Mouse (Mus musculus): ENCODE measurements around the gene Phactr2. TPM values are rescaled to one million over a fixed set of nuclear protein-coding genes. Genes with fewer than 3 reads are reported as not detected.
"Not testable (repeated sequence)": the region's sequence is repeated elsewhere in the genome, so short reads cannot be mapped to it uniquely, and the experiment has no call there.

The Phactr2 gene
- polyA plus RNA-seq, 1 experiment from 2014 or later: 41.5 TPM

DNA sequence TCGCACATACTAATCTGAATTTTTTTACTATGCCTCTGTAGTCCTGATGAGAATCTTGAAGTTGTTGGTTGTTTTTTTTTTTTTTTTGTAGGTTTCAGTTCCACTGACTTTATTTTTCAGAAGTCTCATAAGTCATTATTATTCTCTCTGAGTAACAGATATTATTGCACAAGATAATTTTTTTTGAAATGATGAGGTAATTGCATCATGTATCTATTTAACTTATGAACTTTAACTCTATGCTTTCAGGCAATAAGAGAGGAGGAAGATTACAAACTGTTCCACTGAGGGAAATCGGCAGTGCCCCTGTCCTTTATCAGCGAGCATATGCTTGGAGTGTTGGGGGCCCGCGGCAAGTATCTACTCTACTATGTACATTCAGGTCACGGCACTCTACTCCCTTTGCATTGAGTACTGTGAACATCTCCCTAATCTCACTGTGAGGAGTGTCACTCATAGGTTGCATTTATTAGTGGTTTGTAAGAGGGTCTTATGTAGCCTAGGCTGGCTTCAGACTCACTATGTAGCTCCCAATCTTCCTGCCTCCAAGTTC lies 272.4 kb downstream of the Phactr2 start:
- Histone ChIP-seq H3K4me1 (ENCODE audit: control insufficient read depth, insufficient read depth, low read length) (no peaks in the 10 kb centered on the region), H3K4me3 (ENCODE audit: low read length) (no peak overlapping the region), H3K27ac (ENCODE audit: low read depth, low read length) (no peak overlapping the region), H3K4me2 (replicated peaks; ENCODE audit: low read depth, low read length) (no peak overlapping the region), H3K9ac (ENCODE audit: low read depth, low read length) (no peak overlapping the region), H3K27me3 (ENCODE audit: control insufficient read depth, insufficient read depth, low read length) (no peaks in the 10 kb centered on the region), H3K9me3 (ENCODE audit: control insufficient read depth, low read length) (no peaks in the 10 kb centered on the region), H3K36me3 (ENCODE audit: control insufficient read depth, insufficient read depth, low read length) (no peaks in the 10 kb centered on the region)
- 93% methylated on average over 6 of the region's 6 CpGs for WGBS
- ATAC-seq (ENCODE audit: low FRiP score, low TSS enrichment): no peak

DNA sequence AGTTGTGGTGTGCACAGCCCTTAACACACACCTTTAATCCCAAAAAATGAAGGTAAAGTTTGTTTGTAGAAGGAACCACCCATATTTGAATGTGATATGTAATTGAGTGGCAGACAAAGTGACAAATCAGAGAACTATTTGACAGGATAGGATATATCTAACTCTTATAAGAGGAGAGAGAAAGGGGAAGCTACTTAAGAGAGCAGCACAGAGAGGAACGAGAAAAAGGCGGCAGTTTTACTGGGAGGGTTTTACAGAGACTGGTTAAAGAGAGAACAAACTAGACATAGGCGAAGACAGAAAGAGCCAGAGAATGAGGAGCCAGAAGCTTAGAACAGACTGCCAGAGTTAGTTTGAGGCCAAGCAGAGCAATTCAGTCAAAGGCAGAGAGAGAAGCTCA lies 273.4 kb downstream of the Phactr2 start:
- Histone ChIP-seq H3K4me2 (replicated peaks; ENCODE audit: low read depth, low read length) (no peak overlapping the region), H3K9me3 (ENCODE audit: control insufficient read depth, low read length) (no peaks in the 10 kb centered on the region), H3K4me3 (ENCODE audit: low read length) (no peak overlapping the region), H3K27me3 (ENCODE audit: control insufficient read depth, insufficient read depth, low read length) (no peaks in the 10 kb centered on the region), H3K9ac (ENCODE audit: low read depth, low read length) (no peak overlapping the region), H3K27ac (ENCODE audit: low read depth, low read length) (no peak overlapping the region), H3K36me3 (ENCODE audit: control insufficient read depth, insufficient read depth, low read length) (no peaks in the 10 kb centered on the region), H3K4me1 (ENCODE audit: control insufficient read depth, insufficient read depth, low read length) (no peaks in the 10 kb centered on the region)
- 90% methylated on average over 3 of the region's 3 CpGs for WGBS
- no peak for ATAC-seq (ENCODE audit: low FRiP score, low TSS enrichment)

DNA sequence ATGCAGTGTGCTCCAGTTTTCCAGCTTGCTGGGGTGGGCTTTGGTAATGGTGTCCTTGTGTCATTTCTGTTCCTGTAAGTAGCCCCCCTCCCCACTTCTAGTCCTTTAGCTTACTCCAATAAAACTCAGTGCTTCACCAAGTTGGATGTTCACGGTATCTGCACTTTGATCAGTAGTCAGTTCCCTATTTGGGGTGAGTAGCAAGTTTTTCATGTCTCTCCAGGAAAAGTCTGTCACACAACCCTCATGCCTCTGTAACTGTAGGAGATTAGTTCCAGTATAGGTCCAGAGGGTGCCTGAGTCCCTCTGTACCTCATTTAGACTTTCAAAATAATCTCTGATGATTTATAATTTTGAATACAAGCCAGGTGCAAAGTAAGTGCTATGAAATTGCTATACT lies 275.0 kb downstream of the Phactr2 start:
- Histone ChIP-seq H3K9ac (ENCODE audit: low read depth, low read length) (no peak overlapping the region), H3K27me3 (ENCODE audit: control insufficient read depth, insufficient read depth, low read length) (no peaks in the 10 kb centered on the region), H3K4me3 (ENCODE audit: low read length) (no peak overlapping the region), H3K4me2 (replicated peaks; ENCODE audit: low read depth, low read length) (no peak overlapping the region), H3K36me3 (ENCODE audit: control insufficient read depth, insufficient read depth, low read length) (no peaks in the 10 kb centered on the region), H3K9me3 (ENCODE audit: control insufficient read depth, low read length) (no peaks in the 10 kb centered on the region), H3K4me1 (ENCODE audit: control insufficient read depth, insufficient read depth, low read length) (no peaks in the 10 kb centered on the region), H3K27ac (ENCODE audit: low read depth, low read length) (peak overlapping the region; percentile 42; the same call in 1 of the 2 replicates)
- 86% methylated on average over 1 of the region's 1 CpGs for WGBS
- no peak for ATAC-seq (ENCODE audit: low FRiP score, low TSS enrichment)

DNA sequence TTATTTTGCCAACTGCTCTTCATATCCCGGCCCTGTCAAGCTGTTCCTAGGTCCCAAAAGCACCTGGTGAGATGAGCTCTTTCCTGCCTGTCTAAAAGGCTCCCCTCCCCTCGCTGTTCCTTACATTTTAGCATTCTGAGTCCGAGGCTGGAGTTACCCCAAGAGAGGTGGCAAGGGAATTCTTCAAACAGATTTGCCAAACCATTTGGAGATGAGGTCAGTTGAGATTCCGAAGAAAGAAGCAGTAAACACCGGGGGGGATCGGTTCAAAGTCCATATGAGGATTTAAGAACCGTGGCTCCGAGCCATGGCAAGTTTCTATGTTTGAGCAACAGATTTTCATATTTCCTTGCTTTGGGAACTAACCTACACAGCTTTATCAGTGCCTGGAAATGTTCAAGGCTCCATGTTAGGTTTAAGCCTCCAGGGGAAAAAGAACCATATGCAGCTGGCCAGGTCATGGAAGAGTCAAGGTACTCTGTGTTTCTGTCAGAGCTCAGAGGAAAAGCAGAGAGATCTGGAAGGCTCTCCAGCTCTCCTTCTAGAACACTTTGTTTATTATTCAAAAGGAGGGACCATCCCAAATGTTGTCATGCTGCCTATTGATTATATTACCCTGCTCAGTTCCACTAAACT lies 277.2 kb downstream of the Phactr2 start:
- Histone ChIP-seq H3K9ac (ENCODE audit: low read depth, low read length) (no peak overlapping the region), H3K36me3 (ENCODE audit: control insufficient read depth, insufficient read depth, low read length) (no peaks in the 10 kb centered on the region), H3K4me1 (ENCODE audit: control insufficient read depth, insufficient read depth, low read length) (peaks cover 5% of the 10 kb centered on the region; the same call in 1 of the 2 replicates), H3K4me3 (ENCODE audit: low read length) (no peak overlapping the region), H3K27me3 (ENCODE audit: control insufficient read depth, insufficient read depth, low read length) (no peaks in the 10 kb centered on the region), H3K27ac (ENCODE audit: low read depth, low read length) (no peak overlapping the region), H3K9me3 (ENCODE audit: control insufficient read depth, low read length) (no peaks in the 10 kb centered on the region), H3K4me2 (replicated peaks; ENCODE audit: low read depth, low read length) (no peak overlapping the region)
- no peak for ATAC-seq (ENCODE audit: low FRiP score, low TSS enrichment)
- 76% methylated on average over 8 of the region's 8 CpGs for WGBS

DNA sequence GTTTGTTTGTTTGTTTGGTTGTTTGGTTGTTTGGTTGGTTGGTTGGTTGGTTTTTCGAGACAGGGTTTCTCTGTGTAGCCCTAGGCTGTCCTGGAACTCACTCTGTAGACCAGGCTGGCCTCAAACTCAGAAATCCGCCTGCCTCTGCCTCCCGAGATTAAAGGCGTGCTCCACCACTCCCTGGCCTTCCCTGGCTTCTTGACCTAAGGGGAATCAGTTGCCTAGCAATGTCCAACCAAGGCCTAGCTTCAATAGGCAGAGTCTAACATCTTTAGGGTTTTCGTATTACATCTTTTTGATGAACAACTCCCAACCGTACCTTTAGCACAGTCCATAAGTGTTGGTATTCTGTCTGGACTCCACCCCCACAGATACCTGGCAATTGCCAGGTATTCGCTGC lies 280.7 kb downstream of the Phactr2 start:
- not testable (repeated sequence) for H3K27me3 ChIP-seq (ENCODE audit: control insufficient read depth, insufficient read depth, low read length); H3K4me1 ChIP-seq (ENCODE audit: control insufficient read depth, insufficient read depth, low read length); H3K9me3 ChIP-seq (ENCODE audit: control insufficient read depth, low read length); H3K9ac ChIP-seq (ENCODE audit: low read depth, low read length); H3K27ac ChIP-seq (ENCODE audit: low read depth, low read length); ATAC-seq (ENCODE audit: low FRiP score, low TSS enrichment)
- peak overlapping the region; percentile 88; the same call in 1 of the 2 replicates for H3K4me3 ChIP-seq (ENCODE audit: low read length)
- H3K36me3 ChIP-seq (ENCODE audit: control insufficient read depth, insufficient read depth, low read length): peaks cover 12% of the 10 kb centered on the region
- WGBS: 87% methylated on average over 7 of the region's 7 CpGs
- H3K4me2 ChIP-seq (replicated peaks; ENCODE audit: low read depth, low read length): peak overlapping the region; percentile 70

DNA sequence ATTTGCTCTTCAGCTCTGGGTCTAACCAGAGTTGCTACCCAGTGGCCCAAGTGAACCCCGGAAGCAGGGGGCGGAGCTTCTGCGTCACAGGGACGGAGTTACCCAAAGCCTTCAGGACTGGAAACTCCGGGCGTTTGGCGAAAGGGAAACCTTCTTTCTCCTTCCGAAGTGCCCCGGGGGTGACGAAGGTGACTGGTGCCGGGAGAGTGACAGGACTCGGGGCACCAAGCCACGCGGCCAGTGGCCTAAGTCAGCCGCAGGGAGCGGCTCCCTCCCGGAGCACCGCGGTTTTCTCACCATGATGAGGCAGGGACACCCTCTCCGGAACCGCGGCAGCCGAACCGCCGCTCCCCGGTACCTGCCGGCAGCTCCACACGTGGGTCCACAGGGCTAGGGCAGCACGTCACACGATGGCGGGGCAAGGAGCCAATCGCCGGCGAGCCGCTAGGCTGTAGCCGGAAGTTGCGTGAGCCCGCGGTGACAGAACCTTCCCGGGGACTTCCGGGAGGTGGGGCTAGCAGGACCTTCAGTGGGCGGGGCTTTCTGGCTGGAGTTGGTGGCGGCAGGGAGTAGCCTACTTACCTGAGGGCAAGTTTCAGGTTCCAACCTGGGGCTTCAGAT lies 281.4 kb downstream of the Phactr2 start, which contains the start of gene Ltv1:
TSS of gene Ltv1 (minus strand) at position 438 of the 621 bp plus-strand sequence.
- peak; percentile 99 for ATAC-seq (ENCODE audit: low FRiP score, low TSS enrichment)
- no peaks in the 10 kb centered on the region for H3K27me3 ChIP-seq (ENCODE audit: control insufficient read depth, insufficient read depth, low read length)
- under 1% methylated on average over 40 of the region's 43 CpGs for WGBS
- H3K4me3 ChIP-seq (ENCODE audit: low read length): peak within 1 kb of the TSS; percentile 88
- H3K4me1 ChIP-seq (ENCODE audit: control insufficient read depth, insufficient read depth, low read length): peaks cover 7% of the 10 kb centered on the region; the same call in 1 of the 2 replicates
- peak within 1 kb of the TSS; percentile 70 for H3K4me2 ChIP-seq (replicated peaks; ENCODE audit: low read depth, low read length)
- peak within 1 kb of the TSS; percentile 80 for H3K9ac ChIP-seq (ENCODE audit: low read depth, low read length)
- H3K9me3 ChIP-seq (ENCODE audit: control insufficient read depth, low read length): no peaks in the 10 kb centered on the region
- peaks cover 14% of the 10 kb centered on the region for H3K36me3 ChIP-seq (ENCODE audit: control insufficient read depth, insufficient read depth, low read length)
- H3K27ac ChIP-seq (ENCODE audit: low read depth, low read length): peak within 1 kb of the TSS; percentile 71

DNA sequence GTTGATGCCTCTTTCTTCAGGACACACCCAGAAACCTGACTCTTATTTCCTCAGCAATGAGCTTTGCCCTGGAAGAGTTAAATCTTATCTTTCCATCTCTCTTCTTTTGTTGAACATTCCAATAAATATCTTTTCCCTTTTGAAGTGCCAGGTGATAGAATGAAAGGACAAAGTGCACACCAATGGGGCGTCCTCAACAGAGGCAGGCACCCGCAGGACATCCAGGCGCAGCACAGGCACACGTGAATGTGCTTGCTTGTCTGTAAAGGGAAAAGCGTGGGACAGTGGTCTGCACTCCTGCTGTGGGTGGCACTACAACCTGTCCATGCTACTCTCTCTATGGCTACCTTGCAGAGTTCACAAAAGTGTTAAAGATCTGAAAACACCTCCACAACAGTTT lies 284.3 kb downstream of the Phactr2 start:
- Histone ChIP-seq H3K9ac (ENCODE audit: low read depth, low read length) (no peak overlapping the region), H3K36me3 (ENCODE audit: control insufficient read depth, insufficient read depth, low read length) (peaks cover 31% of the 10 kb centered on the region), H3K4me1 (ENCODE audit: control insufficient read depth, insufficient read depth, low read length) (peaks cover 7% of the 10 kb centered on the region; the same call in 1 of the 2 replicates), H3K4me3 (ENCODE audit: low read length) (no peak overlapping the region), H3K27me3 (ENCODE audit: control insufficient read depth, insufficient read depth, low read length) (no peaks in the 10 kb centered on the region), H3K27ac (ENCODE audit: low read depth, low read length) (no peak overlapping the region), H3K4me2 (replicated peaks; ENCODE audit: low read depth, low read length) (no peak overlapping the region), H3K9me3 (ENCODE audit: control insufficient read depth, low read length) (no peaks in the 10 kb centered on the region)
- 68% methylated on average over 5 of the region's 5 CpGs for WGBS
- no peak for ATAC-seq (ENCODE audit: low FRiP score, low TSS enrichment)

DNA sequence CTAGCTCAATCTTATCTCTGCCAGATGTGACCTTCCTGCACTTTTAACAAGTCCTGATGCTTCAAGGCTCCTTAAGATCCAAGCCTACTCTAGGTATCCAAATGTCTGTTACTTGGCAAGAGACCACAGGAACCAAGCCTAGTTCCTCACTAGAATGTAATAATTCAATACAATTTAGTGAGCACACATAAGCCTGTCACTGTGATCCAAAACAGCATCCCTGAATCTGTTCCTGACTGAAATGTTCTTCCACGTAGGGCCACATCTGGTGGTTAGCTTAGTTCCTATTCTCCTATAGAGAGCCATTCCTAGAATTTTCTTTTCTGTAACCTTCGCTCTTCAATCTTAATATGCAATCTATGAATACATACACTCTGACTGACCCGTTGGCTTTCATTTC lies 287.5 kb downstream of the Phactr2 start:
- ATAC-seq (ENCODE audit: low FRiP score, low TSS enrichment): no peak
- no peaks in the 10 kb centered on the region; the same call in 1 of the 2 replicates for H3K4me1 ChIP-seq (ENCODE audit: control insufficient read depth, insufficient read depth, low read length)
- no peak overlapping the region for H3K27ac ChIP-seq (ENCODE audit: low read depth, low read length)
- no peak overlapping the region for H3K4me3 ChIP-seq (ENCODE audit: low read length)
- H3K9ac ChIP-seq (ENCODE audit: low read depth, low read length): no peak overlapping the region
- WGBS: 83% methylated on average over 3 of the region's 3 CpGs
- H3K4me2 ChIP-seq (replicated peaks; ENCODE audit: low read depth, low read length): no peak overlapping the region
- H3K36me3 ChIP-seq (ENCODE audit: control insufficient read depth, insufficient read depth, low read length): peaks cover 54% of the 10 kb centered on the region
- H3K27me3 ChIP-seq (ENCODE audit: control insufficient read depth, insufficient read depth, low read length): no peaks in the 10 kb centered on the region
- no peaks in the 10 kb centered on the region for H3K9me3 ChIP-seq (ENCODE audit: control insufficient read depth, low read length)

DNA sequence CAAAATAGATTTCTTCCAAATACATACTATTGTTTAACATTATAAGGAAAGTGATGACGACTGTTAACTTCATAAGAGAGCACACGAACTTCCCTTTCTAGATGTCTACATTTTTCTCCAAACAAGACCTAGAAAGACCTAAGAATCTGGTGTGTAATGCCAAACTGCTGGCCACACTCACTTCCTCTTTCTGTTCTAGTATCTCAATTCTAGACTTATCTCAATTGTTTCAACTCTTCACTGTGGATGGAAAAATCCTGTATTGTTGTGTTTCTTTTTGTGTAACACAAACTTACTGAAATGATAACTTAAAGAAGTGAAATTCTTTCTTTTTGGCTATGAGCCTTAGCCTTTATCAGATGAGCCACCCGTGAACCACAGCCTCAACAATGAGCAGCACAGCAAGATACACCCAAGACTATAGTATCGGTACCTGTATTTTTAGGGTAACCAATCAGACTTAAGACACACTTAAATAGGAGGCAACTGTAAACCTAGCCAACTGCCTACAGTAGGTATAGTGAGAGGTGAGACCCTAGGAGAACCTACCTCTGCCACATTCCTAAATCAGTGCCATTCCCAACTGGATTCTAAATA lies 289.9 kb downstream of the Phactr2 start:
- no peak overlapping the region for H3K4me2 ChIP-seq (replicated peaks; ENCODE audit: low read depth, low read length)
- H3K4me3 ChIP-seq (ENCODE audit: low read length): no peak overlapping the region
- no peaks in the 10 kb centered on the region for H3K4me1 ChIP-seq (ENCODE audit: control insufficient read depth, insufficient read depth, low read length)
- H3K9me3 ChIP-seq (ENCODE audit: control insufficient read depth, low read length): no peaks in the 10 kb centered on the region
- peaks cover 67% of the 10 kb centered on the region for H3K36me3 ChIP-seq (ENCODE audit: control insufficient read depth, insufficient read depth, low read length)
- H3K9ac ChIP-seq (ENCODE audit: low read depth, low read length): no peak overlapping the region
- 95% methylated on average over 4 of the region's 4 CpGs for WGBS
- no peaks in the 10 kb centered on the region for H3K27me3 ChIP-seq (ENCODE audit: control insufficient read depth, insufficient read depth, low read length)
- no peak for ATAC-seq (ENCODE audit: low FRiP score, low TSS enrichment)
- no peak overlapping the region for H3K27ac ChIP-seq (ENCODE audit: low read depth, low read length)

Measured in kidney, embryonic 14.5 days (tissue).